Mouse (Mus musculus) midbrain, embryonic 11.5 days (tissue): Measurements from ENCODE around the gene Ppp1r27. TPM values are rescaled to one million over a fixed set of nuclear protein-coding genes. Genes with fewer than 3 reads are reported as not detected.

Experiments used
- ATAC-seq: fragments of 200-750 bp; cut with Nextera tagmentation; 2 replicates; pipeline ENCODE4 v1.8.0; 2017; ENCODE audit warnings: moderate TSS enrichment, moderate library complexity; ENCODE audit not compliant: low FRiP score
- DNase-seq: peaks from one replicate; pipeline ENCODE4 v3.0.0; 2015; ENCODE audit warnings: low spot score; ENCODE audit errors: missing footprints
- H3K27ac ChIP-seq: fragments of 300-500 bp; sonication (generic); 2 replicates; pipeline ENCODE4 v1.5.1; 2014; ENCODE audit warnings: low read depth, low read length
- H3K27me3 ChIP-seq: fragments of 300-500 bp; sonication (generic); 2 replicates; pipeline ENCODE4 v1.6.1; 2014; ENCODE audit warnings: mild to moderate bottlenecking, low read length, moderate library complexity, mixed read lengths; ENCODE audit not compliant: control insufficient read depth, insufficient read depth
- H3K36me3 ChIP-seq: fragments of 300-500 bp; sonication (generic); 2 replicates; pipeline ENCODE4 v1.6.1; 2014; ENCODE audit warnings: mild to moderate bottlenecking, low read length, moderate library complexity, mixed read lengths; ENCODE audit not compliant: control insufficient read depth, insufficient read depth
- H3K4me1 ChIP-seq: fragments of 300-500 bp; sonication (generic); 2 replicates; pipeline ENCODE4 v1.6.1; 2014; ENCODE audit warnings: low read length; ENCODE audit not compliant: control insufficient read depth, insufficient read depth
- H3K4me2 ChIP-seq: fragments of 300-500 bp; sonication (generic); 2 replicates; pipeline ENCODE4 v1.6.1; 2014; ENCODE audit warnings: mild to moderate bottlenecking, moderate library complexity
- H3K4me3 ChIP-seq: fragments of 300-500 bp; sonication (generic); 2 replicates; pipeline ENCODE4 v1.5.1; 2014; ENCODE audit warnings: low read depth, low read length
- H3K9ac ChIP-seq: fragments of 300-500 bp; sonication (generic); 2 replicates; pipeline ENCODE4 v1.6.1; 2014; ENCODE audit warnings: low read length
- H3K9me3 ChIP-seq: fragments of 300-500 bp; sonication (generic); 2 replicates; pipeline ENCODE4 v1.6.1; 2016; ENCODE audit warnings: low read length; ENCODE audit not compliant: control insufficient read depth
- WGBS: fragments of 180-500 bp; shearing (Covaris S2); extraction: QIAGEN DNeasy Blood & Tissue Kit; methylation state at CpG from one replicate; pipeline ENCODE4 v1.1.7; 2014; 5-methylcytosine and 5-hydroxymethylcytosine counted together
- polyA plus RNA-seq: library from polyadenylated mRNA; unstranded; fragments of >200 nt; fragmentation: Nextera tagmentation; extraction: Ambion mirVana; gene quantifications from 2 replicates; pipeline ENCODE4 v1.2.1, GENCODE M21; 2014

Gene Ppp1r27
- polyA plus RNA-seq, 1 experiment from 2014 or later, result not detected

DNA sequence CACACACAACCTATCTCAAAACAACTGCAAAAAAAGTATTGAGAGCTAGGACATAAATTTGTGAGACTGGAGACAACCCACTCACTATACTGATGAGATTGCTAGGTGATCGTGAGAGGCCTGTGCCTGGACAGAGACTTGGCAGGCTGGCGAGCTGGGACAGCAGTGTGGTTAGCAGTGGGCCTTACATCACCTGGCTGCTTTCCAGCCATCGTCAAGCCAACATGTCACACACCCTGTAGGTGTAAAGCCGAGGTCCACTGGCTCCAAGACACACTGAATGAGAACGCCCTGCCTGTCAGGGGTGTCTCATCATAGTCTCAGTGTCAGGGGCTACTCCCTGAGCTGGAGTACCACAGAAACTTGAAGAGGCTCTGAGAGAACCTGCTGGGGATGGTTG lies 1.8 kb upstream of the Ppp1r27 start:
- H3K36me3 ChIP-seq, result no peaks in the 10 kb centered on the region
- H3K4me2 ChIP-seq, result no peak overlapping the region
- 77% methylated on average over 5 of the region's 5 CpGs for WGBS
- H3K27ac ChIP-seq, result no peak overlapping the region
- H3K9ac ChIP-seq, result no peak overlapping the region
- ATAC-seq (no peak), DNase-seq (no peak)
- H3K9me3 ChIP-seq, result no peaks in the 10 kb centered on the region
- H3K4me3 ChIP-seq, result no peak overlapping the region
- peaks cover 16% of the 10 kb centered on the region for H3K4me1 ChIP-seq
- H3K27me3 ChIP-seq, result no peaks in the 10 kb centered on the region

DNA sequence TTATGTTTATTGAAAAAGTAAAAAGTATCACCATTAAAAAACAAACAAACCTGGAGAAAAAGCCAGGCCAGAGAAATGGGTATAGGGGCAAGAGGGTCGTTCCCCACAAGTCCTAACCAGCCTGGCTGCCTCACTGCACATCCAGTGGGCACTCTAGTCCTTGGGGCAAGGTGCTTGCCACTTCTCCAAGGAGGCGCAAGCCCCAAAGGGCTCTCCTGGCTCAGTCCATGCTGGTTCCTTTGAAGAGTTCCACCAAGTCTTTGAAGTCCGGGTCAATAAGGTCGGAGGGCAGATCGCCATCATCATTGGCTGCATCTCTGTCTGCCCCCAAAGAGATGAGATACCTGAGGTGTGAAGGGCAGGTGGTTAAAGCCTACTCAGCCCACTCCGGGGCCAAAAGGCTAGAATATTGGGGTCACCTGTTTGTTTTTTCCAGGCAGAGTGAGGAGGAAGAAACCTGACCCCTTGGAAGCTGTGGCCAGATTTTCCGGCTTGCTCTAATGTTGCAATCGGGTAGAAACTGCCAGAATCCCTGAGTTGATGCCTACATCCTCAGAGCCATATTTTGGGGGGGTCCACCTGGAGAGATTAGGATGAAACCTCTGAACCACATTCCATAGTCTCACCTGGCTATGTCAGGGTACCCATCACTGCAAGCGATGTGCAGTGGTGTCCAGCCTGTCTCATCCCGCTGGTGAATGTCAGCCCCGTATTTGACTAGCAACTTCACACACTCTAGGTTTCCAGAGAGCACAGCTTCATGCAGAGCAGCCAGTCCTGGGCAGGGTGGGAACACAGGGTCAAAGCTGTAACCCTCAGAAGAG lies 734 bp downstream of the Ppp1r27 start:
- peaks cover 16% of the 10 kb centered on the region for H3K4me1 ChIP-seq
- no peaks in the 10 kb centered on the region for H3K27me3 ChIP-seq
- peak overlapping the region; percentile 98 for H3K4me3 ChIP-seq
- peak overlapping the region; percentile 94 for H3K9ac ChIP-seq
- H3K36me3 ChIP-seq, result no peaks in the 10 kb centered on the region
- 0 out of 2 replicates have a peak, but pooled peaks have one; percentile 31 for ATAC-seq
- WGBS, result 78% methylated on average over 11 of the region's 11 CpGs
- peak overlapping the region; percentile 90 for H3K4me2 ChIP-seq
- DNase-seq, result no peak
- no peaks in the 10 kb centered on the region for H3K9me3 ChIP-seq
- no peak overlapping the region for H3K27ac ChIP-seq

DNA sequence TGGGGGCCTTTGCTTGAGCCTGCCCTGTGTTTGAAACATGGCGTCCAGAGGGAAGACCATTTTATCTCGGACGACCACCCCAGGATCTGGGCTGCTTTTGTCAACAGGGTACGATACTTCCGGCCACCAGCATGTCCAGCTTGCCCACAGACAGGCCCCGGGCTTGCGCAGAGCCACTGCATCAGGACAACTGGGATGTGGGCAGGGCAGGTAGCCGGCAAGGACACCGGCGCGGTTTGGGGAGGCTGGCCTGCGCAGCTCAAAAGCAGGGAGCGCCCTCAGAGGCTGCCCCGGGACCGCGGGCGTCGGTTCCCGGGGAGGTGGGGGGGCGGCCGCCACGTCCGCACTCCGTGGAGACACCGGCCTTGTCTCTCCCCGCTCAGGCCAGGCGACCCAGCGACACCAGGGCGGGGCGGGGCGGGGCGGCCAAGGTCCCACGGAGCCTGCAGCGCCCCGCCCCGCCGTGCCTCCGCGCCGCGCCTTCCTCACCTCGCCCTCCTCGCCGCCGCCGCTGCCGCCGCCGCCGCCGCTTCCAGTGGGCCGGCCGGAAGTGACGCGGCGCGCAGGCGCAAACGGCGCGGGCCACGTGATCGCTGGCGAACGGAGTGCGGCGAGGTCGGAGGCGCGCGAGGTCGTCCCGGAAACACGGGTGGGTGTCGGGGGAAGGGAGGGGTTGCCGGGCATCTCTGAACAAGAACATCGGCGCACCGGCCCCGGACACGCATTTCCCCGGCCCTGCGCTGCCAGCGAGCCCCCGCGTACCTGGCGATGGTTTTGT lies 1.6 kb downstream of the Ppp1r27 start, which contains the start of gene Mcrip1:
Mcrip1 (minus strand) TSS at position 560 of the 778 bp plus-strand sequence.
- peak within 1 kb of the TSS; percentile 94 for H3K9ac ChIP-seq
- no peaks in the 10 kb centered on the region for H3K9me3 ChIP-seq
- H3K4me1 ChIP-seq, result peaks cover 16% of the 10 kb centered on the region
- H3K4me3 ChIP-seq, result peak within 1 kb of the TSS; percentile 98
- peak; percentile 91 for ATAC-seq
- 1% methylated on average over 84 of the region's 87 CpGs for WGBS
- DNase-seq, result peak; percentile 99
- H3K36me3 ChIP-seq, result no peaks in the 10 kb centered on the region; the same call in none of the 2 replicates
- H3K27me3 ChIP-seq, result no peaks in the 10 kb centered on the region
- peak within 1 kb of the TSS; percentile 90 for H3K4me2 ChIP-seq
- peak within 1 kb of the TSS; percentile 77 for H3K27ac ChIP-seq

DNA sequence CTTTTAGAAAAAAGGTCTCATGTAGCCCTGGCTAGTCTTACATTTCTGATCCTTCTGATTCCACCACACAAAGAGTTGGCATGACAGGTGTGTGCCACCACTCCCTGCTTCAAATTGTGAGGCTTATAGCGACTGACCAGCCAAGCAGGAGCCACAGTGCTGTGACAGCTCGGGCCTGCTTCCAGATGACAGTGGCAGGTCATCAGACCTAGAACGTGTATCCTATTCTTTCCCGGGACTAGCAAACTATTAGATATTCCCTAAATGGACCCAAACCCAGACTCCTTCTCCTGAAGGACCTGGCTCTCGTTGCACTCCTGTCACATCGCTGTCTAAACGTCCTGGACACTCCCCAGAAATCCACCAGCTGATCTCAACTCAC lies 2.2 kb downstream of the Ppp1r27 start:
- H3K4me3 ChIP-seq, result peak overlapping the region; percentile 98
- peak overlapping the region; percentile 90 for H3K4me2 ChIP-seq
- no peaks in the 10 kb centered on the region for H3K9me3 ChIP-seq
- WGBS, result 37% methylated on average over 7 of the region's 7 CpGs
- ATAC-seq (no peak), DNase-seq (peak; percentile 87)
- H3K27ac ChIP-seq, result peak overlapping the region; percentile 77
- peak overlapping the region; percentile 94 for H3K9ac ChIP-seq
- peaks cover 16% of the 10 kb centered on the region for H3K4me1 ChIP-seq
- no peaks in the 10 kb centered on the region for H3K27me3 ChIP-seq
- H3K36me3 ChIP-seq, result peaks cover 4% of the 10 kb centered on the region

DNA sequence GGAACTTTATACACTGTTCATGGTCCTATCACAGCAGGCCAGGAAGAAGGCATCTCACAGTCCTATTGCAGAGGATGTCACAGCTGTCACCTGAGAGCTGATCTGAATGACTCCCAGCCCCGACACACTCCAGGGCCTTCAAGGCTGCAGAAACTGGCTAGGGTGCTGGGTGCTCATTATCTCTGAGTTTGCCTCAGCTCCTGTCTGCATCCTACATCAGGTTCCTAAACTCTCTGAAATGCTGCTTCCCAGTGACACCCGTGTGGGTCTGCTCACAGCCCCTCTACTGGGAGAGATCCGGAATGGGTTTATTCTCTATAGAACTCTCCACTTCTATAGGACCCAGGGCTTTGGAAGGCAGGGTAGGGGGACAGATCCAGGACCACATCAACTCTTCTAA lies 2.7 kb downstream of the Ppp1r27 start:
- H3K27me3 ChIP-seq, result no peaks in the 10 kb centered on the region
- H3K4me2 ChIP-seq, result peak overlapping the region; percentile 90
- H3K27ac ChIP-seq, result no peak overlapping the region
- ATAC-seq (no peak), DNase-seq (no peak)
- H3K36me3 ChIP-seq, result peaks cover 6% of the 10 kb centered on the region
- 81% methylated on average over 3 of the region's 3 CpGs for WGBS
- peak overlapping the region; percentile 98; the same call in 1 of the 2 replicates for H3K4me3 ChIP-seq
- H3K4me1 ChIP-seq, result peaks cover 16% of the 10 kb centered on the region
- no peaks in the 10 kb centered on the region for H3K9me3 ChIP-seq
- H3K9ac ChIP-seq, result peak overlapping the region; percentile 94

DNA sequence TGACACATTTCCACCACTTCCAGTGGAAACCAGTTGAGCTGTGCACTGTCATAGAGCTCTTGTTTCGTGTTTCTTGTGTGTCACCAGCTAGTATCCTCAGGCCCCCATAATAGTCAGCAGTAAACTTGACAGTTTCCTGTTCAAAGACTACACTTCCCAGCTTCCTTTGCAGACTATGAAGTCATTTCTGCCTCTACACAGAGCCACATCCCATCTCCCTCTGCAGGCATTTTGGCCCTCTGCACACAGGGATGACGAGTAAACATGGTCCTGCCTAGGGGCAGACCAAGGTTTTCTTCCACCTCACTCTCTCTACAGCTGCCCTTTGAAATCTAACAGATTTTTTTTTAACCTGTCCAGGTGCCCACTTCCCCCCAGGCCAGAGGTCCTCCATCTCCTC lies 3.5 kb downstream of the Ppp1r27 start:
- Histone ChIP-seq H3K4me1 (peaks cover 16% of the 10 kb centered on the region), H3K9me3 (no peaks in the 10 kb centered on the region), H3K36me3 (peaks cover 10% of the 10 kb centered on the region), H3K9ac (no peak overlapping the region), H3K27ac (no peak overlapping the region), H3K4me3 (no peak overlapping the region), H3K4me2 (no peak overlapping the region), H3K27me3 (no peaks in the 10 kb centered on the region)
- 70% methylated on average over 2 of the region's 2 CpGs for WGBS
- ATAC-seq (no peak), DNase-seq (no peak)

DNA sequence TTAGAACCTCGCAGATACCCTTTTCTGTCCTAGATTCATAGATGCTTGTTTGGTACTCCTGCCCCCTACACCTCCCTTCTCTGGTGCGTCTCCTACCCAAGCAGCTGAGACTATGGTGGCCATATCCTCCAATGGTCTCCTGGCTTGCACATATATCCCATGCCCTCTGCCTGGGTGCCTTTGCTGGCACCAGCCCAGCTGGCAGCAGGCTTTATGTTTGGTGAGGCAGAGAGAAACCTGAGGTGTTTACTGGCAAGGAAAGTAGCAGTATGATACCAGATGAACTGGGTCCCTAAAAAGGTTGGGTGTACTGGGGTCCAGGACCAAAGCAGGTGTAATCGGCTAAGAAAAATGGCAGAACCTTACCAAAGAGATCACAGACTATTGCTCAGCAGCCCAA lies 5.0 kb downstream of the Ppp1r27 start:
- DNase-seq, result no peak
- no peak overlapping the region for H3K9ac ChIP-seq
- H3K36me3 ChIP-seq, result peaks cover 12% of the 10 kb centered on the region
- no peak overlapping the region for H3K4me3 ChIP-seq
- peaks cover 16% of the 10 kb centered on the region for H3K4me1 ChIP-seq
- no peak for ATAC-seq
- 88% methylated on average over 3 of the region's 3 CpGs for WGBS
- no peaks in the 10 kb centered on the region for H3K27me3 ChIP-seq
- no peak overlapping the region for H3K4me2 ChIP-seq
- H3K27ac ChIP-seq, result no peak overlapping the region
- H3K9me3 ChIP-seq, result no peaks in the 10 kb centered on the region

DNA sequence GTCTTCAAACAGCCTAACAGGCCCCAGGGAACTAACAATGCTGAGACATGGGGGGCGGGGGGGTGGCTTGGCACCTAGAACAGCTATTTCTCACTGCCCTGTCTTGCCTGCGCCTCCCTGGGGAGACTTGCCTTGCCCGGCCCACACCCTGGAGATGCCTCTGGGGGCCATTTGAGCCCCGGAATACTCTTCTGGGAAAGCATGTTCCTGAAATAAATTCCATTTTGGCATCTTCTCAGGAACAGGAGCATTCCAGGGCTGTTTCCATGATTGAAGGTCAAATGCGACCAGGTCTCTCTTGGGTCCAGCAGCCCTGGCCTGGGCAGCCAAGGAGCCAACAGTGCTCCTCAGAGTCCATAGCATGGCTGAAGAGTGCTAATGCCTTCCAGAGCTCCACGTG lies 8.6 kb downstream of the Ppp1r27 start:
- no peak overlapping the region for H3K27ac ChIP-seq
- peaks cover 12% of the 10 kb centered on the region for H3K36me3 ChIP-seq
- H3K4me2 ChIP-seq, result no peak overlapping the region
- ATAC-seq (no peak), DNase-seq (no peak)
- H3K4me1 ChIP-seq, result peaks cover 14% of the 10 kb centered on the region
- H3K4me3 ChIP-seq, result no peak overlapping the region
- H3K9me3 ChIP-seq, result no peaks in the 10 kb centered on the region
- no peaks in the 10 kb centered on the region for H3K27me3 ChIP-seq
- no peak overlapping the region for H3K9ac ChIP-seq
- WGBS, result 86% methylated on average over 6 of the region's 6 CpGs

DNA sequence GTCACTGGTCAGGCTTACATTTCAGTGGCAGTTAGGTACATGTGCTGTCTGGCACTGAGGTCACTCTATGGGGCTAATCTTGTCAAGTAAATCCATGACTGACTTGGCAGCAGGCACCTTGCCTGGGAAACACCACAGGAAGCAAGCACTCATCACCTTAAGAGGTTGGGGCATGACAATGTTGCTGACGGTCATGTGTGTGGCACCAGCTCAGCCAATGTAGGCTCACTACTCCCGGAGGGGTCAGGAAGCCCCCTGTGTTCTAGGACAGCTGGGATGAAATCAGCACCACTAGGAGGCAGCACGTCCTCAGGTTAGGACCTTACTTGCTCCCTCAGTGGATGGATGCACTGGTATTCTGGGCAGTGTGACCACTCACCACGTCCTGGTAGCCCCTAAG lies 9.0 kb downstream of the Ppp1r27 start:
- no peak overlapping the region for H3K4me3 ChIP-seq
- H3K4me1 ChIP-seq, result peaks cover 14% of the 10 kb centered on the region
- no peaks in the 10 kb centered on the region for H3K9me3 ChIP-seq
- H3K36me3 ChIP-seq, result peaks cover 12% of the 10 kb centered on the region
- 0 out of 2 replicates have a peak, but pooled peaks have one; percentile 33 for ATAC-seq
- H3K4me2 ChIP-seq, result no peak overlapping the region
- no peaks in the 10 kb centered on the region for H3K27me3 ChIP-seq
- H3K9ac ChIP-seq, result no peak overlapping the region
- 33% methylated on average over 4 of the region's 4 CpGs for WGBS
- H3K27ac ChIP-seq, result no peak overlapping the region
- DNase-seq, result no peak
